Mouse (Mus musculus) retina, postnatal 1 day (tissue): ENCODE data around the gene Aqp8.

Experiments
- DNase-seq: peaks from one replicate; pipeline ENCODE4 v3.0.0-alpha.2; 2012

Gene Aqp8

GRCm38 (mm10) chr7:123499481-123500238 lies 37.6 kb downstream of the Aqp8 start:
- no peak for DNase-seq

DNA sequence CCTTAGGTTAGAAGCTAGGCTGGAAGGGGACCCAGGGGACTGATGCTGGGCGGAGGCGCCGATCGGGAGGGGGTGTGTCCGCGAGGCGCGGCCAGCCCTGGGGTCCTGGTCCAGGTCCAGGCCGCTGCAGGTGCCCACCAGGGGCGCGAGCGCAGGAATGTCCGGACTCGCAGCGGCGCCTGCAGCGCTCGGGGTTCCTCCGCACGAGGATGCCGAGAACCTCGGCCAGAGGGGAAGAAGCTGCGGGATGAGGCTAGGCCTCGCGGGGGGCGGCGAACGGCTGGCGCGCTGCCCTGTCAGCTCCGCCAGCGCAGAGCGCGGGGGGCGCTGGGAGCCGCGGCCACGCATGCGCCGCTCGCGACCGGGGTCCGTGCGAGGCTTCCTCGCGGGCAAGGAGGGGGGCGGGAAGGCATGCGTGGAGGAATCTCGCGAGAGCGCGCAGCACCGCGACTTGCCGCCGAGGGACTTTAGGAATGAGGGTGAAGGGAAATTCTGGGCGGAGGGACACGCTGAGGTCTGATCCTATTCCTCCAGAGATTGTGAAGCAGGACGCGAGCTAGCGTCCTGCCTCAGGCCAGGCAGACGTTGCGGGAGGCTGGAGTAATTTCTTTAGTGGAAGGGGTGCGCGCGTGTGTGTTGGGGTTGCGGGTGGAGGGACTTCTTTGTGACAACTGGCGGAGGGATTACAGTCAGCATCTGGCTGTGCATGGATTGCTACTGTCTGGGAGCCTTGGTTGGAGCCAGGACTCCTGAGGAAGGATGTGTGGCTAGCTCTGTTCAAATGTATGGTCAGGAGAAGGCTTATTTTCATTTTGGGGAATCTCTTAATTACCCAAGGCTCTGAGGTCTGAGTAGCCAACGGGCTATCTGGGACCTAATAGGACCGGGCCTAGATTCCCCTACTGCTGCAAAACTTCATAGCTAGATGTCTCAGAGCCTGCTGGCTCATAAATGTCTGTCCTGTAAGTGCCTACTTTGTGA lies 38.4 kb downstream of the Aqp8 start, which contains the start of gene Zkscan2:
Zkscan2 (minus strand) TSS at position 211 of the 981 bp plus-strand sequence.
- DNase-seq, result peak; percentile 98

DNA sequence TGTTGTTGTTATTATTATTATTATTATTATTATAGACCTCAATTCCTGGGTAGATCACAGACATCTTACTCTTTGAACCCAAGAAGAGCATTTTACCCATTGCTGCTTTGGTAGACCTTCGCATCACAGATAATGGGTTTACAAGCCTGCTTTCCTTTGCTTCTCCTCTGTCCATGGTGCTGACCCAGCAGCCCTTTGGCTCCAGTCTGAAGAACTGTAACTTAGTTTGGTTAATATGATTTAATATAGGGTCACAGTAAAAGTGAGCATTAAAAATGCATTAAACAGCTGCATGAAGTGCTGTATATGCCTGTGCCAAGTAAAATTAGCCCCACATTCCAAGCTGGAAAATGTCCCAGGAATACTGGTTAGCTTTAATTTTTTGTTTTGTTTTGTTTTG lies 41.3 kb downstream of the Aqp8 start:
- peak; percentile 56 for DNase-seq

DNA sequence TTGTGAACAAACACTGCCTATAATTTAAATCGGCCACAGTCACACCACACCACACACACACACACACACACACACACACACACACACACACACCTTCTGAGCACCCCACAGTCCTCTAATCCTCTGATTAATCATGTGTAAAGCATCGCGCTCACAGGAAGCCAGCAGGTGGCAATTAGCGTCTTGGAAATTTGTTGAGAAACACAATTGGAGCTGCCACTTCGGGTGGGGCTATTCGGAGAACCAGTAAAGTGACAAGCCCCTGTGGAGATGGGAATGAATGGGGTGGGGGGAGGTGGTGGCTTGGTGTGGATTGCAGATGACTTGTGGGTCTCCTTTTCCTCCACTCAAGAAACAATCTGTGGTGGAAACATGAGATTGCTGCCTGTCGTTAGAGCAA lies 45.9 kb downstream of the Aqp8 start:
- peak; percentile 43 for DNase-seq
